ENCODE assay signal across 9 mouse cellular contexts in genomic region chr16:14237100-14237723, GRCm38 (mm10). TPM values are rescaled to one million over a fixed set of nuclear protein-coding genes. Genes with fewer than 3 reads are reported as not detected.
A peak's percentile ranks its signal among the peaks of the same experiment; 100 is the strongest.
DNase-seq lines count a peak whose midpoint lies in the region; ATAC-seq and TF ChIP-seq lines count a peak whose summit lies in the region.
"Had no signal": no experiment of that assay in that cellular context is flagged by ENCODE, and none has a peak within 500 bp of the region (broad histone marks: within the 10 kb centered on the region; RNA-seq: fewer than 3 reads in every experiment).

No protein-coding gene starts in this region.

- no peak overlapping the region for H3K27ac ChIP-seq in embryonic facial prominence, embryonic 14.5 days (replicated peaks; ENCODE audit: low read depth, low read length)
- no peak overlapping the region for H3K27ac ChIP-seq in heart, postnatal 0 days (ENCODE audit: low read depth)
- H3K27ac ChIP-seq in liver, postnatal 0 days (ENCODE audit: low read depth): no peak overlapping the region
- no peak overlapping the region for H3K27ac ChIP-seq in neural tube, embryonic 15.5 days (replicated peaks)

- H3K9me3 ChIP-seq in embryonic facial prominence, embryonic 14.5 days (ENCODE audit: control insufficient read depth, low read length): no peaks in the 10 kb centered on the region
- no peaks in the 10 kb centered on the region; the same call in 1 of the 2 replicates for H3K9me3 ChIP-seq in heart, postnatal 0 days (replicated peaks; ENCODE audit: control insufficient read depth, low read length)
- H3K9me3 ChIP-seq in liver, postnatal 0 days (ENCODE audit: low read length): no peaks in the 10 kb centered on the region
- H3K9me3 ChIP-seq in neural tube, embryonic 15.5 days (replicated peaks): no peaks in the 10 kb centered on the region

- no peaks in the 10 kb centered on the region for H3K36me3 ChIP-seq in embryonic facial prominence, embryonic 14.5 days (ENCODE audit: control insufficient read depth, insufficient read depth, low read length)
- no peaks in the 10 kb centered on the region for H3K36me3 ChIP-seq in heart, postnatal 0 days (replicated peaks; ENCODE audit: control insufficient read depth, insufficient read depth, low read length)
- H3K36me3 ChIP-seq in liver, postnatal 0 days (replicated peaks; ENCODE audit: insufficient read depth, low read length): no peaks in the 10 kb centered on the region
- no peaks in the 10 kb centered on the region for H3K36me3 ChIP-seq in neural tube, embryonic 15.5 days

- WGBS in embryonic facial prominence, embryonic 14.5 days: 18% methylated on average over 6 of the region's 6 CpGs
- 23% methylated on average over 6 of the region's 6 CpGs for WGBS in heart, postnatal 0 days
- 17% methylated on average over 6 of the region's 6 CpGs for WGBS in liver, postnatal 0 days (ENCODE audit: insufficient replicate concordance)
- WGBS in neural tube, embryonic 15.5 days: 23% methylated on average over 6 of the region's 6 CpGs

- peak; percentile 52 for DNase-seq in CD4-positive helper T cell, adult 2 months (ENCODE audit: low read depth, low spot score)
- peak; percentile 47 to 72 for DNase-seq in adrenal gland, postnatal 4 days (ENCODE audit: low spot score in 2 of 2)
- DNase-seq in embryonic facial prominence, embryonic 14.5 days (ENCODE audit: low spot score): peak; percentile 66
- peak; percentile 31 for DNase-seq in heart, postnatal 0 days (ENCODE audit: low spot score)
- peak; percentile 72 to 87 for DNase-seq in kidney, postnatal 36 days
- DNase-seq in liver, postnatal 0 days: peak; percentile 83
- DNase-seq in testis, postnatal 10 days (ENCODE audit: low spot score): peak; percentile 86

- H3K4me1 ChIP-seq in embryonic facial prominence, embryonic 14.5 days (ENCODE audit: control insufficient read depth, insufficient read depth, low read length): no peaks in the 10 kb centered on the region
- H3K4me1 ChIP-seq in heart, postnatal 0 days (ENCODE audit: control insufficient read depth, insufficient read depth): no peaks in the 10 kb centered on the region
- H3K4me1 ChIP-seq in liver, postnatal 0 days (ENCODE audit: insufficient read depth): no peaks in the 10 kb centered on the region
- no peaks in the 10 kb centered on the region for H3K4me1 ChIP-seq in neural tube, embryonic 15.5 days

- no peak for TF ChIP-seq EP300 in heart, postnatal 0 days (IDR thresholded peaks at IDR 0.05; ENCODE audit: low read depth)
- TF ChIP-seq EP300 in liver, postnatal 0 days (IDR thresholded peaks at IDR 0.05; ENCODE audit: low read depth): no peak

- H3K4me2 ChIP-seq in embryonic facial prominence, embryonic 14.5 days (ENCODE audit: low read depth, low read length): no peak overlapping the region
- no peak overlapping the region for H3K4me2 ChIP-seq in heart, postnatal 0 days (ENCODE audit: low read depth, low read length)
- H3K4me2 ChIP-seq in liver, postnatal 0 days (ENCODE audit: low read depth, low read length): no peak overlapping the region
- no peak overlapping the region for H3K4me2 ChIP-seq in neural tube, embryonic 15.5 days

- no peak overlapping the region for H3K4me3 ChIP-seq in embryonic facial prominence, embryonic 14.5 days (ENCODE audit: low read depth, low read length)
- H3K4me3 ChIP-seq in heart, postnatal 0 days (ENCODE audit: low read depth, low read length): no peak overlapping the region
- H3K4me3 ChIP-seq in liver, postnatal 0 days (ENCODE audit: low read depth, low read length): no peak overlapping the region
- H3K4me3 ChIP-seq in neural tube, embryonic 15.5 days (replicated peaks): no peak overlapping the region
- H3K4me3 ChIP-seq: erythroblast, embryonic 14.5 days had no signal

- no peak overlapping the region for H3K9ac ChIP-seq in embryonic facial prominence, embryonic 14.5 days (ENCODE audit: low read depth, low read length)
- H3K9ac ChIP-seq in heart, postnatal 0 days (replicated peaks; ENCODE audit: low read depth, low read length): no peak overlapping the region
- H3K9ac ChIP-seq in liver, postnatal 0 days (replicated peaks): no peak overlapping the region
- H3K9ac ChIP-seq in neural tube, embryonic 15.5 days (replicated peaks): no peak overlapping the region

- ATAC-seq in embryonic facial prominence, embryonic 14.5 days (ENCODE audit: low read depth): peak; percentile 62
- ATAC-seq in heart, postnatal 0 days (ENCODE audit: insufficient read depth, low read depth): peak; percentile 44; the same call in 1 of the 2 replicates
- ATAC-seq in liver, postnatal 0 days: no peak
- ATAC-seq in neural tube, embryonic 15.5 days (ENCODE audit: low FRiP score): peak; percentile 78; the same call in 1 of the 2 replicates

- no peaks in the 10 kb centered on the region for H3K27me3 ChIP-seq in embryonic facial prominence, embryonic 14.5 days (replicated peaks; ENCODE audit: control insufficient read depth, insufficient read depth, low read length)
- H3K27me3 ChIP-seq in heart, postnatal 0 days (ENCODE audit: control insufficient read depth, insufficient read depth, low read length): peaks cover 27% of the 10 kb centered on the region; the same call in 1 of the 2 replicates
- no peaks in the 10 kb centered on the region for H3K27me3 ChIP-seq in liver, postnatal 0 days (ENCODE audit: insufficient read depth, low read length)
- no peaks in the 10 kb centered on the region for H3K27me3 ChIP-seq in neural tube, embryonic 15.5 days (replicated peaks)

- peak; percentile 94 for TF ChIP-seq CTCF in heart, postnatal 0 days (IDR thresholded peaks at IDR 0.05; ENCODE audit: low read depth)
- TF ChIP-seq CTCF in liver, postnatal 0 days (IDR thresholded peaks at IDR 0.05; ENCODE audit: low read depth): peak; percentile 94

RNA-seq across cellular contexts. Expression of gene Myh11, which starts 54.0 kb away (rescaled TPM):
- 1 to 10 TPM; 8.3 TPM for total RNA-seq in adrenal gland, postnatal 4 days (2021)
- polyA plus RNA-seq in embryonic facial prominence, embryonic 14.5 days (2014; fragmentation: Nextera tagmentation; extraction: Ambion mirVana): 2.7 and 4.0 TPM in 2 replicates
- total RNA-seq in heart, postnatal 0 days (2014; rRNA removed; ENCODE audit: low replicate concordance): 4.5 and 104 TPM in 2 replicates
- 3.1 and 3.3 TPM in 2 replicates for polyA plus RNA-seq in heart, postnatal 0 days (2015; fragmentation: Nextera tagmentation; extraction: Ambion mirVana)
- polyA plus RNA-seq in liver, postnatal 0 days (2015; fragmentation: Nextera tagmentation; extraction: Ambion mirVana): 0.36 TPM in 2 replicates
- 0.38 and 19.1 TPM in 2 replicates for polyA plus RNA-seq in neural tube, embryonic 15.5 days (2015; fragmentation: Nextera tagmentation; extraction: Ambion mirVana)

Comparison
In these comparisons a context has a peak if more than half of its experiments do, and no peak if none do; other contexts are left out.
1. DNase-seq: peak in every context shown above with its lines; median percentile 86 in testis, postnatal 10 days; 83 in liver, postnatal 0 days; 80 in kidney, postnatal 36 days; 66 in embryonic facial prominence, embryonic 14.5 days; 60 in adrenal gland, postnatal 4 days; 52 in CD4-positive helper T cell, adult 2 months; 31 in heart, postnatal 0 days.